Mouse (Mus musculus): ENCODE measurements around the gene Edn3.

Edn3 gene

GRCm38 (mm10) chr2:174760479-174761121 lies at the start of gene Edn3:
Edn3 (plus strand) TSS chr2:174760619.
- DNase-seq = no peak

- DNase-seq = no peak
Observed at GRCm38 (mm10) chr2:174712043-174712442, 48.4 kb upstream of the Edn3 start.

- no peak for DNase-seq
Observed at GRCm38 (mm10) chr2:174715938-174716337, 44.5 kb upstream of the Edn3 start.

- DNase-seq = no peak
Observed at GRCm38 (mm10) chr2:174717857-174718256, 42.6 kb upstream of the Edn3 start.

- no peak for DNase-seq
Observed at GRCm38 (mm10) chr2:174727114-174727823, 33.1 kb upstream of the Edn3 start.

GRCm38 (mm10) chr2:174731939-174732338 lies 28.5 kb upstream of the Edn3 start:
- DNase-seq = no peak

GRCm38 (mm10) chr2:174735270-174735669 lies 25.1 kb upstream of the Edn3 start:
- no peak for DNase-seq

GRCm38 (mm10) chr2:174747182-174747581 lies 13.2 kb upstream of the Edn3 start:
- no peak for DNase-seq

GRCm38 (mm10) chr2:174748381-174748780 lies 12.0 kb upstream of the Edn3 start:
- DNase-seq = no peak

- DNase-seq = no peak
Observed at GRCm38 (mm10) chr2:174753197-174753596, 7.2 kb upstream of the Edn3 start.

GRCm38 (mm10) chr2:174754231-174754630 lies 6.2 kb upstream of the Edn3 start:
- no peak for DNase-seq

GRCm38 (mm10) chr2:174759189-174759588 lies 1.2 kb upstream of the Edn3 start:
- DNase-seq = no peak

GRCm38 (mm10) chr2:174761452-174762101 lies 1.2 kb downstream of the Edn3 start:
- DNase-seq = no peak

GRCm38 (mm10) chr2:174762310-174762709 lies 1.9 kb downstream of the Edn3 start:
- no peak for DNase-seq

GRCm38 (mm10) chr2:174768891-174769528 lies 8.6 kb downstream of the Edn3 start:
- DNase-seq = no peak

- DNase-seq = no peak
Observed at GRCm38 (mm10) chr2:174774177-174775111, 14.0 kb downstream of the Edn3 start.

GRCm38 (mm10) chr2:174782016-174782415 lies 21.6 kb downstream of the Edn3 start:
- no peak for DNase-seq

GRCm38 (mm10) chr2:174782880-174783279 lies 22.5 kb downstream of the Edn3 start:
- DNase-seq = no peak

- no peak for DNase-seq
Observed at GRCm38 (mm10) chr2:174788830-174789229, 28.4 kb downstream of the Edn3 start.

GRCm38 (mm10) chr2:174792436-174793125 lies 32.2 kb downstream of the Edn3 start:
- peak; percentile 5 for DNase-seq

GRCm38 (mm10) chr2:174793181-174793580 lies 32.8 kb downstream of the Edn3 start:
- DNase-seq = no peak

GRCm38 (mm10) chr2:174796998-174797397 lies 36.6 kb downstream of the Edn3 start:
- no peak for DNase-seq
